Mouse (Mus musculus) urinary bladder, postnatal 4 days (tissue): ENCODE data around the gene Tex50.

ENCODE experiments used
- DNase-seq, 2 experiments: peaks; one replicate each; pipeline ENCODE4 v3.0.0; 2021 to 2022; ENCODE audit warnings: low spot score in 2 of 2

Gene Tex50

DNA sequence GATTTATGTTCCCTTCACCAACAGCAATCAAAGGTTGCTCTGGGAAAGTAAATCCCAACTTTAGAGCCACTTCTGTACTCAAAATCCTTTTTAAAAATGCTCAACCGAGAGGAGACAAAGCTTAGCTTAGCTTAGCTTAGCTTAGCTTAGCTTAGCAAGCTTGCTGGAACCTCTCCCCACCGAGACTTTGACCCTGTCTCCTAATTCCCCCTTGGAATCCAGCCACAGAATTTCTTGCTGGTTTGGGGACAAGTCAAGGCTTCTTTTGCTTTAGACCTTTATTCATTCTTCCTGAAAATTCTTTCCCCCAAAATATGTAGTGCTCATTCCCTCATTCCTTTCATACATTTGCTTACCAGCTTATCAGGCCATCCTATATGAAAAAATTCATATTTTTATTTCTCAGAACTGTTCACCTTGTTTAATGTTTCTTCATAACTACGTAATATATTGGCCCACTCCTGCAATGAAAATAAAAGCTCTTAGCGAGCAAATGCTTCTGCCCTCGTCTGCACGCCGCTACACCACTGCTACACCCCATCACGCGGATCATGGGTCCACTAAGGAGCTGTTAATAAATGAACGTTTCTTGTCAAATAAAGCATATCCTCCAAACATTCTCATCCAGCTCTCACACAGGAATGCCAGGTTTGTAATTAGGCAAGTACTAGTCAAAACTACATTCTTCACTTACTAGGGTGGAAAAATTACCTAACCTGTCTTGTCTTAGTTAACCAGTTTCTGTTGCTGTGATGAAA is 36.3 kb downstream of the Tex50 start:
- no peak for DNase-seq

DNA sequence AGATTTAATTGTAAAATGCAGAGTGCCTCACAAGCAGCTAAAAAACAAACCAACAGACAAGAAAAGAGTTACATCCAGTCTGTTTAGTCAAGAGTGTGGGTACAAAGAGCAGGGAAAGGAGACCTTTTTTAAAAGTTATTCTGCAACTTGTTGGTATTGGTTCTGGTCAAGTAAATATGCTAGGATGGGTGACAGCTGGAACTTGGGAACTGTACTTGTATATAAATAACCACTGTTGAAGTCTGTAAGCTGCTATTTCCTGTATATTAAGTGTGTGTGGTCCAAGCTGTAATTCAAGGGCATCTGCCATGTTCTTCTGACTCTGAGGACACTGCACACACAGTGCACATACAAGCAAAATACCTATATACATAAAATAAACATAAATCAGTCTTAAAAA is 44.5 kb downstream of the Tex50 start:
- no peak for DNase-seq

DNA sequence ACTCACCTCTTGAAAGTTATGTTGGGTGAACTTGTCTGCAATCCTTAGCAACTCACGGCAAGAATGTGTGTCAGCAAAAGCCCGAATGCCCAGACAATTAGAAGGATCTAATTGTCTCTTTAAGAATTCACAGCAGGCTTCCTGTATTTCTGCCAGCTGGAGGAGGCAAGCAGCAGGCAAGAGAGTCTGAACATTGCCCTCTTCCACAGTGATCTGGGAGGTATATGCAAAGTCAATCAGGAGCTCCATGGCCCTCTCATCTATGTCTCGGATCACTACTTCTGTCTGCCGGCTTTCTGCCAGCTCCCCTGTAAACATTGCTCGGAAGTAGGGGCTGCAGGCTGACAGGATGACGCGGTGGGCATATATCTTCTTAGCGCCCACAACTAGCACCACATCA is 49.9 kb downstream of the Tex50 start:
- no peak for DNase-seq
